Mouse (Mus musculus): ENCODE results near the gene Lyrm9.

DNA sequence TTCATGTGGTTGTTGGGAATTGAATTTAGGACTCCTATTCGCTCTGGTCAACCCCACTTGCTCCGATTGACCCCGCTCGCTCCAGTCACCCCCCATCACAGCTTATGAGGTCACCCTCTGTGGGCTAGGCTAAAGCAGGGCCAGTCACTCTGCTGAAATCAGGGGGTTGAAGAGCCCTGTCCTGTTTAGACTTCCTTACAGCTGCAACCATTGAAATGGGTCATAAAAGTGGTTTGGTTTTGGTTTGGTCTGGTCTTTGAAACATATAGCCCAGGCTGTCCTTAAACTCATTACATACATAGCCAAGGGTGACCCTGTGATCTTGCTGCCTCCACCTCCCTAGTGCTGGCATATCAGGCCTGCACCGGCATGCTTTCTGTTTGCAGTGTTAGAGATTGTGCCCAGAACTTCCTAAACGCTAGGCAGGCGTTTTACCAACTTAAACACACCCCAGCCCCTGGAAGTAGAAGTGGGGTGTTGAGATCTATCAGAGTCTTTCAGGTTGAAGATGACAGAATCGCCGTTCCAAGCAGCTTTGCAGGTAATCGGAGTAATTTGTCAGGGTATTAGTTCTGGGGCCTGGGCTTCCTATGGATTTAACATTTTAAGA, 5.8 kb downstream of the Lyrm9 start:
- TF ChIP-seq POLR2A (IDR thresholded peaks at IDR 0.05; ENCODE audit: control insufficient read depth, low read depth, low read length) (no peak), CTCF (IDR thresholded peaks at IDR 0.05; ENCODE audit: control insufficient read depth, insufficient read depth, insufficient replicate concordance, low read depth, low read length) (no peak)

All from testis, adult 2 months (tissue).